Mouse (Mus musculus): Measurements from ENCODE around the gene Hcrtr1. TPM values are rescaled to one million over a fixed set of nuclear protein-coding genes. Genes with fewer than 3 reads are reported as not detected.

Gene Hcrtr1
- polyA plus RNA-seq, 1 experiment = 18.8 TPM

Other genes starting within 250 kb of the Hcrtr1 start
- not detected in 2 replicates for gene Spocd1, start 210.1 kb downstream of the Hcrtr1 start, polyA plus RNA-seq (2012; rRNA removed)
- 4.0 and 5.4 TPM in 2 replicates for gene Adgrb2, start 154.5 kb downstream of the Hcrtr1 start, polyA plus RNA-seq (2012; rRNA removed)
- gene Col16a1, start 91.5 kb downstream of the Hcrtr1 start, polyA plus RNA-seq (2012; rRNA removed) = 97.7 and 118 TPM in 2 replicates
- 73.2 and 82.1 TPM in 2 replicates for gene Pef1, start 36.8 kb downstream of the Hcrtr1 start, polyA plus RNA-seq (2012; rRNA removed)
- gene Tinagl1, start 35.8 kb upstream of the Hcrtr1 start, polyA plus RNA-seq (2012; rRNA removed) = 514 and 535 TPM in 2 replicates
- not detected in 2 replicates for gene Gm853, start 83.0 kb upstream of the Hcrtr1 start, polyA plus RNA-seq (2012; rRNA removed)
- gene Serinc2, start 139.8 kb upstream of the Hcrtr1 start, polyA plus RNA-seq (2012; rRNA removed) = 84.7 and 87.7 TPM in 2 replicates
- gene Fabp3, start 169.2 kb upstream of the Hcrtr1 start, polyA plus RNA-seq (2012; rRNA removed) = 22.5 and 23.1 TPM in 2 replicates
- gene Gm10570, start 169.3 kb upstream of the Hcrtr1 start, polyA plus RNA-seq (2012; rRNA removed) = 0.21 and 1.1 TPM in 2 replicates
- 24.7 and 34.3 TPM in 2 replicates for gene Zcchc17, start 220.6 kb upstream of the Hcrtr1 start, polyA plus RNA-seq (2012; rRNA removed)
- gene Snrnp40, start 220.8 kb upstream of the Hcrtr1 start, polyA plus RNA-seq (2012; rRNA removed) = 30.7 and 35.2 TPM in 2 replicates